ENCODE assay signal across 19 mouse cellular contexts in the genomic region with DNA sequence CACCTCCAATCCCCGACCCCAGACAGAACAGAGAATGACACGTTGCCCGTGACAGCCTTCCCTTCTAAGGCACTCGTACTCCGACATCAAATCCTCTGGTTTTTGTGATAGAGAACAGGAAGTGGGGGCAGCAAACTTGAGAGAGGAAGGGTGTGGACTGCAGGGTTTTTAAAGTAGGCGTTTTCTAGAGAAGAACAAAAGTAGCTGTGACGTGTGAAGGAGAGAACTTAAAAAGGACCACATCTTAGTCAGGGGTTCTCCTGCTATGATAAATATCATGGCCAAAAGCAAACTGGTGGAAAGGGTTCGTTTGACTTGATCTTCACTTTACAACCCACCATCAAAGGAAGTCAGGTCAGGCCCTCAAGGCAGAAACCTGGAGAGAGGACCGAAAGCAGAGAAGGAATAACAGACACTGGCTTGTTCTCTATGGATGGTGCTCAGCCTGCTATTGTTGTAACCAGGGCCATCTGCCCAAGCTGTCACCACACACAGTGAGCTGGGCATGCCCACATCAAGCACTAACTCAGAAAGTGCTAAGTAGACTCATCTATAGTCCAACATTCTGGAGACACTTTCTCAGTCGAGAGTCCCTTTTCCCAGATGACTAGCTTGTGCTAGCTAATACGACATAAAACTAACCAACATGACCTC. TPM values are rescaled to one million over a fixed set of nuclear protein-coding genes. Genes with fewer than 3 reads are reported as not detected.
DNase-seq lines count a peak whose midpoint lies in the region; ATAC-seq and TF ChIP-seq lines count a peak whose summit lies in the region.
"Had no signal": no experiment of that assay in that cellular context is flagged by ENCODE, and none has a peak within 500 bp of the region (broad histone marks: within the 10 kb centered on the region; RNA-seq: fewer than 3 reads in every experiment).

No protein-coding gene starts in this region.

- H3K4me3 ChIP-seq in spleen, adult 2 months (ENCODE audit: extremely low read depth, insufficient read depth, insufficient read length): no peak overlapping the region
- H3K4me3 ChIP-seq in hindbrain, embryonic 13.5 days: no peak overlapping the region
- H3K4me3 ChIP-seq: erythroblast, embryonic 14.5 days; liver, embryonic 15.5 days; neural tube, embryonic 15.5 days had no signal

- peak; percentile 90 for ATAC-seq in inflammation-experienced regulatory T-cells, adult 6 months
- ATAC-seq in hindbrain, embryonic 13.5 days (ENCODE audit: low FRiP score): no peak
- ATAC-seq: forebrain, postnatal 0 days had no signal

- no peak overlapping the region for H3K27ac ChIP-seq in spleen, adult 2 months (ENCODE audit: insufficient read depth, low read length)
- H3K27ac ChIP-seq in hindbrain, embryonic 13.5 days: no peak overlapping the region
- H3K27ac ChIP-seq: liver, embryonic 15.5 days; macrophage; neural tube, embryonic 15.5 days had no signal

- no peak for TF ChIP-seq POLR2A in spleen, adult 2 months (IDR thresholded peaks at IDR 0.05; ENCODE audit: low read depth, low read length)

- no peaks in the 10 kb centered on the region for H3K9me3 ChIP-seq in hindbrain, embryonic 13.5 days
- H3K9me3 ChIP-seq: liver, embryonic 15.5 days; neural tube, embryonic 15.5 days had no signal

- H3K27me3 ChIP-seq in spleen, adult 2 months (ENCODE audit: control insufficient read depth, insufficient read depth, low read length): no peaks in the 10 kb centered on the region
- no peaks in the 10 kb centered on the region for H3K27me3 ChIP-seq in hindbrain, embryonic 13.5 days
- H3K27me3 ChIP-seq: neural tube, embryonic 15.5 days had no signal

- H3K4me2 ChIP-seq in hindbrain, embryonic 13.5 days: no peak overlapping the region
- H3K4me2 ChIP-seq: liver, embryonic 15.5 days; neural tube, embryonic 15.5 days had no signal

- 27% methylated on average over 11 of the region's 11 CpGs for WGBS in spleen, adult 2 months
- WGBS in hindbrain, embryonic 13.5 days: 76% methylated on average over 11 of the region's 11 CpGs

- no peak overlapping the region for H3K9ac ChIP-seq in hindbrain, embryonic 13.5 days
- H3K9ac ChIP-seq: forebrain, postnatal 0 days; liver, embryonic 15.5 days; neural tube, embryonic 15.5 days had no signal

- no peaks in the 10 kb centered on the region for H3K36me3 ChIP-seq in spleen, adult 2 months (ENCODE audit: control insufficient read depth, insufficient read depth, low read length)
- no peaks in the 10 kb centered on the region for H3K36me3 ChIP-seq in hindbrain, embryonic 13.5 days
- H3K36me3 ChIP-seq: liver, embryonic 15.5 days; neural tube, embryonic 15.5 days had no signal

- DNase-seq in heart, adult 11 months: peak; percentile 83
- DNase-seq in heart, postnatal 4 days: no peak
- DNase-seq in spleen, adult 2 months (ENCODE audit: low read depth in 1 of 2, low spot score in 2 of 2): peak; percentile 6 to 69
- no peak for DNase-seq in spleen, adult 18-20 months
- DNase-seq in thymus, postnatal 25 days: peak; percentile 15
- DNase-seq in urinary bladder, adult 18-20 months (ENCODE audit: low spot score in 2 of 2): no peak
- DNase-seq: cerebellum, adult 11-12 months; forebrain, postnatal 0 days; heart, postnatal 14 days; kidney, postnatal 10 days; layer of hippocampus, postnatal 36 days had no signal

- no peaks in the 10 kb centered on the region; the same call in 1 of the 2 replicates for H3K4me1 ChIP-seq in spleen, adult 2 months (ENCODE audit: control insufficient read depth, insufficient read depth, insufficient read length)
- H3K4me1 ChIP-seq in hindbrain, embryonic 13.5 days (replicated peaks): peaks cover 25% of the 10 kb centered on the region
- H3K4me1 ChIP-seq: liver, embryonic 15.5 days had no signal

- TF ChIP-seq CTCF in spleen, adult 2 months (IDR thresholded peaks at IDR 0.05; ENCODE audit: extremely low read depth, insufficient read depth, insufficient read length, insufficient replicate concordance): no peak

RNA-seq across cellular contexts. Expression of a gene that starts 50.3 kb away (rescaled TPM):
- total RNA-seq in heart, postnatal 4 days (2021): under 1 TPM; 0.68 to 0.69 TPM
- polyA plus RNA-seq in spleen, adult 2 months (2012; rRNA removed): not detected in 2 replicates
- not detected for polyA plus RNA-seq in inflammation-experienced regulatory T-cells, adult 6 months (2017; shearing (Covaris generic))
- polyA plus RNA-seq in hindbrain, embryonic 13.5 days (2015; fragmentation: Nextera tagmentation; extraction: Ambion mirVana): not detected in 2 replicates
- total RNA-seq: layer of hippocampus, postnatal 36 days had no signal
- polyA plus RNA-seq: forebrain, postnatal 0 days; intestine, embryonic 14.5 days; limb, embryonic 11.5 days; macrophage; neural tube, embryonic 15.5 days had no signal

Comparison
In these comparisons a context has a peak if more than half of its experiments do, and no peak if none do; other contexts are left out.
1. DNase-seq: peak in heart, adult 11 months (single experiment), spleen, adult 2 months (2 of 2) and thymus, postnatal 25 days (single experiment); none in heart, postnatal 4 days (single experiment), spleen, adult 18-20 months (0 of 2) and urinary bladder, adult 18-20 months (0 of 2).